Mouse (Mus musculus): Measurements from ENCODE around the gene Pigu. TPM values are rescaled to one million over a fixed set of nuclear protein-coding genes. Genes with fewer than 3 reads are reported as not detected.

Pigu gene
- polyA plus RNA-seq, 1 experiment from 2014 or later: 65.0 TPM

DNA sequence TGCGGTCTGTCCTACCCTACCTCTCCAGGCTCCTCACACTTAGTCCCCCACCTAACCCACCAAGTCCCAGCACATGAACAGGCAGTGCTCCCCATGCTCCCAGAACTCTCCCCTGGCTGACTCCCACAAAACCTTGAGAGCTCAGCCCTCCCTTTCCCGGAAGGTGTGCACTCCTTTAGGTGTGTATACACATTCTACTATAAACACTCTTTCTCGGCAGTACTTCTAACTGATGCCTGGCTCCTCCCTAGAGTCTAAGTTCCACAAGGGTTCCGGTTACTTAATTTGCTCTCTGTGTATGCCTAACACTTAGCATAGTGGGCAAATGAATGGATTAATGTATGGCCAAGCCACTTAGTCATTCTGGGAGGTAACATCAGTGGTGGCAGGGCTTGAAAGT lies 25.9 kb downstream of the Pigu start:
- H3K27ac ChIP-seq (ENCODE audit: low read length): no peak overlapping the region
- no peak for ATAC-seq (ENCODE audit: low FRiP score, low TSS enrichment)
- H3K9me3 ChIP-seq (ENCODE audit: low read length): no peaks in the 10 kb centered on the region
- H3K27me3 ChIP-seq (ENCODE audit: insufficient read depth, low read length): no peaks in the 10 kb centered on the region
- H3K4me3 ChIP-seq (ENCODE audit: low read length): no peak overlapping the region
- peaks cover 49% of the 10 kb centered on the region for H3K36me3 ChIP-seq (ENCODE audit: insufficient read depth, low read length)
- H3K4me2 ChIP-seq (replicated peaks; ENCODE audit: low read depth, low read length): no peak overlapping the region
- no peak overlapping the region for H3K9ac ChIP-seq (replicated peaks; ENCODE audit: low read length)
- H3K4me1 ChIP-seq (ENCODE audit: insufficient read depth, low read length): no peaks in the 10 kb centered on the region
- 80% methylated on average over 4 of the region's 4 CpGs for WGBS

DNA sequence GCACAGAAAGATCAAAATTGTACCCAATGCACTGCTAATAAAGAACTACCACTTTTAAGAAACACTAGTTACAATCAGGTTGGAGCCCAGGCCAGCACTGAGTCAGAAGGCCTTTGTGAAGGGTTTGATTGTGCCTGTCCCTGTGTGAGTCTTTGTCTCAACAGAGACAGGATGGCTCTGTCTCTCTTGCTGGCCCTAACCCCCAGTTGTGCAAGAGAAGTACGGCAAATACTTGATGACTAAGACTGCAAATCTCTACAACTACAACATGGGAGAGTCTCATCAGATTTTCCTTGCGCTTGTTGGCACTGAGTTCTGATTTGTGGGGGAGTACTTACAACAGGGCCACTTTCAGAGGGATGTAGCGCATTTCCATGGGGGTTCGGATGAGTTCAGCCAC lies 26.4 kb downstream of the Pigu start:
- Histone ChIP-seq H3K27me3 (ENCODE audit: insufficient read depth, low read length) (no peaks in the 10 kb centered on the region), H3K27ac (ENCODE audit: low read length) (no peak overlapping the region), H3K9me3 (ENCODE audit: low read length) (no peaks in the 10 kb centered on the region), H3K4me3 (ENCODE audit: low read length) (no peak overlapping the region), H3K4me1 (ENCODE audit: insufficient read depth, low read length) (no peaks in the 10 kb centered on the region), H3K4me2 (replicated peaks; ENCODE audit: low read depth, low read length) (no peak overlapping the region), H3K9ac (replicated peaks; ENCODE audit: low read length) (no peak overlapping the region), H3K36me3 (ENCODE audit: insufficient read depth, low read length) (peaks cover 49% of the 10 kb centered on the region)
- WGBS: 88% methylated on average over 4 of the region's 4 CpGs
- no peak for ATAC-seq (ENCODE audit: low FRiP score, low TSS enrichment)

DNA sequence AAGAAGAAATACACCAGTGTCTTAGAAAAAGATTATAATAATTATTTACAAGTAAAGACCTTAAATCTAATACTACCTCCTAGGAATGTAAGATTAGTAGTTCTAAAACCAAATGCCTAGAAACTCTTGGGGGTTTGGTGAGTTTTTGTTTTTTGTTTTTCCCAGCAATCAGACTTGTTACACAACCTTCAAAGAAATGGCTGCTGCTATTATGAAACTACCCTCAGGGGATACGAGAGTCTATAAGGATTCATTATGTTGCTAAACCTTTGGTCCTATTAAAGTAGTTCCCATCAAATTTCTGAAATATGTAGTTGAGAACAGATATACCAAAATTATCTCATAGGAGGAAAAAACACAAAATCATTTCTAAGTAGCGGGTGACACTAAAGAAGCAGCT lies 27.5 kb downstream of the Pigu start:
- Histone ChIP-seq H3K4me2 (replicated peaks; ENCODE audit: low read depth, low read length) (no peak overlapping the region), H3K27ac (ENCODE audit: low read length) (no peak overlapping the region), H3K27me3 (ENCODE audit: insufficient read depth, low read length) (no peaks in the 10 kb centered on the region), H3K4me1 (ENCODE audit: insufficient read depth, low read length) (no peaks in the 10 kb centered on the region), H3K4me3 (ENCODE audit: low read length) (no peak overlapping the region), H3K36me3 (ENCODE audit: insufficient read depth, low read length) (peaks cover 40% of the 10 kb centered on the region), H3K9me3 (ENCODE audit: low read length) (no peaks in the 10 kb centered on the region), H3K9ac (replicated peaks; ENCODE audit: low read length) (no peak overlapping the region)
- no peak for ATAC-seq (ENCODE audit: low FRiP score, low TSS enrichment)
- WGBS: 96% methylated on average over 2 of the region's 2 CpGs

DNA sequence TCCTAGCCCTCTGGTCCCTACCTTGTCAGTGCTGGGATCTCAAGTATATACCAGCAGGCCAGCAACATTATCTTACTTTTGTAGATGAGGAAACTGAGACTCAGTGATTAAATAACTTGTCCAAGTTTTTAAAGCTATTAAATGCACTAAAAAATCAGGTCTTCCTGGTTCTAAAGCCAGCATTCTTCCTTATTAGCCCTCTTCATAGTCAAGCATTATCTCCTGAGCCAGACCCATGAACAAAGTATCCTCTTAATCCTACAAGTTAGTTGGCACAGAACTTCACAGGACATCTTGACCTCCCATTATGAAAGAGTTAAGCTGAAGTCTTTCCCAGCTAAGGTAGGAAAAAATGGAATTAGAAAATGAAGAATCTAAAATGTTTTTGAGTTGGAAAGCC lies 28.3 kb downstream of the Pigu start:
- Histone ChIP-seq H3K27ac (ENCODE audit: low read length) (no peak overlapping the region), H3K9me3 (ENCODE audit: low read length) (no peaks in the 10 kb centered on the region), H3K27me3 (ENCODE audit: insufficient read depth, low read length) (no peaks in the 10 kb centered on the region), H3K4me3 (ENCODE audit: low read length) (no peak overlapping the region), H3K36me3 (ENCODE audit: insufficient read depth, low read length) (peaks cover 32% of the 10 kb centered on the region), H3K4me2 (replicated peaks; ENCODE audit: low read depth, low read length) (no peak overlapping the region), H3K4me1 (ENCODE audit: insufficient read depth, low read length) (no peaks in the 10 kb centered on the region), H3K9ac (replicated peaks; ENCODE audit: low read length) (no peak overlapping the region)
- ATAC-seq (ENCODE audit: low FRiP score, low TSS enrichment): no peak

DNA sequence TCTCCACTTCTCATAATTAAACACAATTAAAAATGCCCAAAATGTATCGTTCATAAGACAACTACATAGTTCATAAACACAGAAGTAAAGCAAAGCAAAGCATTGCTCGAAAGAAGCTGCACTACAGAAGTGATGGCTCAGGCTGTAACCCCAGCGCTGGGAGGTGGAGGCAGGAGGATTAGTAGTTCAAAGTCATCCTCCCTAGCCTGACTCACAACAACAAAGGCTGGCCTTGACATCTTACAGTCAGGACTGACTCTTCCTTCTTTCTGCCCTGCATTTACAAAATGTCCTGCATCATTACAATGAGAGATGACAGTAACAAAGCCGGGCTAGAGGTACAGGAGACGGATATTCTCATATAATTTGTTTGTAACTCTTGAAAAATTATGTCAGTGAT lies 29.3 kb downstream of the Pigu start:
- no peak for ATAC-seq (ENCODE audit: low FRiP score, low TSS enrichment)
- H3K4me3 ChIP-seq (ENCODE audit: low read length): no peak overlapping the region
- H3K4me1 ChIP-seq (ENCODE audit: insufficient read depth, low read length): no peaks in the 10 kb centered on the region
- no peaks in the 10 kb centered on the region for H3K9me3 ChIP-seq (ENCODE audit: low read length)
- no peak overlapping the region for H3K4me2 ChIP-seq (replicated peaks; ENCODE audit: low read depth, low read length)
- H3K27ac ChIP-seq (ENCODE audit: low read length): no peak overlapping the region
- H3K36me3 ChIP-seq (ENCODE audit: insufficient read depth, low read length): peaks cover 26% of the 10 kb centered on the region
- WGBS: 89% methylated on average over 5 of the region's 5 CpGs
- H3K9ac ChIP-seq (replicated peaks; ENCODE audit: low read length): no peak overlapping the region
- no peaks in the 10 kb centered on the region for H3K27me3 ChIP-seq (ENCODE audit: insufficient read depth, low read length)

DNA sequence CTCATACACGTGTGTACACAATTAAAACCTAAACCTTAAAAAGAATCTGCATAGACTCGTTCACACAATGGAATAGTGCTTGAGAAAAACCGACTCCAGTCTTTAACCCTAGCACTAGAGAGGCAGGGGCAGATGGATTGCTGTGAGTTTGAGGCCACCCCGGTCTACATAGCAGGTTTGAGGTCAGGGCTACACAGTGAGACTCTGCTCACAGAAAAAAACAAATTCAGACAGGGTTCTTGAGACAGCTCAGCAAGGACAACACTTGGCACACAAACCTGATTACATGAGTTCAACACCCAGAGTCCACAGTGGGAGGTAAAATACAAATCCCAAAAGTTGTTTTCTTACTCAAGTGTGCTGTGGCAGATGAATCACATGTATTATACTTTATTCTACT lies 31.2 kb downstream of the Pigu start:
- WGBS: 92% methylated on average over 4 of the region's 4 CpGs
- no peaks in the 10 kb centered on the region for H3K27me3 ChIP-seq (ENCODE audit: insufficient read depth, low read length)
- peaks cover 29% of the 10 kb centered on the region for H3K36me3 ChIP-seq (ENCODE audit: insufficient read depth, low read length)
- H3K4me2 ChIP-seq (replicated peaks; ENCODE audit: low read depth, low read length): no peak overlapping the region
- no peak for ATAC-seq (ENCODE audit: low FRiP score, low TSS enrichment)
- no peak overlapping the region for H3K9ac ChIP-seq (replicated peaks; ENCODE audit: low read length)
- H3K4me1 ChIP-seq (ENCODE audit: insufficient read depth, low read length): no peaks in the 10 kb centered on the region
- H3K27ac ChIP-seq (ENCODE audit: low read length): no peak overlapping the region
- H3K9me3 ChIP-seq (ENCODE audit: low read length): no peaks in the 10 kb centered on the region
- H3K4me3 ChIP-seq (ENCODE audit: low read length): no peak overlapping the region

DNA sequence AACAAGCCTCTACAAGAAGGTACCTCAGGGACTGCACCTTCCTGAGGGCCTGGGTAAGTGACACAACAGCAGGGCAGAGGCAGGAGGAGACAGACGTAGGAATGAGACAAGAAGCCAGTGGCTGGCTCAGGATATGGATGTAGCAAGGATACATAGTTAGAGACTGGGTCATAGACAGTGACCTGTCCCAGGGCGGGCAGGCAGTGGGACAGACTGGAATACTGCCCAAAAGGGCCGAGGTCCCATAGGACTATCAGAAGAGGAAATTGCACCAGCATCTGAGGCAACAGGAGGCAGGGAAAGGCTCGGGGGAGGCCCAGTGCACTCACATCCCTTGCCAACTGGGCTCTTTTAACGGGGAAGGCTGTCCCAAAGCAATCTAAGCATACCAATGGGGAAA lies 36.6 kb downstream of the Pigu start:
- peaks cover 8% of the 10 kb centered on the region for H3K36me3 ChIP-seq (ENCODE audit: insufficient read depth, low read length)
- no peaks in the 10 kb centered on the region for H3K9me3 ChIP-seq (ENCODE audit: low read length)
- H3K27me3 ChIP-seq (ENCODE audit: insufficient read depth, low read length): no peaks in the 10 kb centered on the region
- no peak overlapping the region for H3K4me3 ChIP-seq (ENCODE audit: low read length)
- 68% methylated on average over 5 of the region's 5 CpGs for WGBS
- no peak overlapping the region for H3K27ac ChIP-seq (ENCODE audit: low read length)
- no peaks in the 10 kb centered on the region for H3K4me1 ChIP-seq (ENCODE audit: insufficient read depth, low read length)
- no peak overlapping the region for H3K9ac ChIP-seq (replicated peaks; ENCODE audit: low read length)
- no peak for ATAC-seq (ENCODE audit: low FRiP score, low TSS enrichment)
- no peak overlapping the region for H3K4me2 ChIP-seq (replicated peaks; ENCODE audit: low read depth, low read length)

DNA sequence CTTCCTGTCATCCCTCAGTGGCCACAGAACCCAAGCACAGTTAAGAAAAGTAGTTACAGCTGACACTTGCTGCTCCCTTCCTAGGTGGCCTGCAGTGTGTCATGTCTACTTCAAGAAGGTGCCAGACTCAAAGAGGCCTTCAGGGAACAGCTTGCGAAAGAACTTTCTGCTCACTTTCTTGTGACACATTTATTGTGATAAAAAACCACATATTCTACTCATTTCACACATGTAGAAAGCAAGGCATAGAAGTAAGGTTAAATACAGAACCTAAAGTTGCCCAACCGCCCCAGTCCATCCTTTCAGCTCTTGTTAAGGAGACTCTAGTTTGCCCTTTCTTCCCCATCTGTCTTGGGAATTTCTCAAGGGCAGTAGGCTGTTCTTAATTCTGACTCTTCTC lies 38.6 kb downstream of the Pigu start:
- 93% methylated on average over 2 of the region's 2 CpGs for WGBS

DNA sequence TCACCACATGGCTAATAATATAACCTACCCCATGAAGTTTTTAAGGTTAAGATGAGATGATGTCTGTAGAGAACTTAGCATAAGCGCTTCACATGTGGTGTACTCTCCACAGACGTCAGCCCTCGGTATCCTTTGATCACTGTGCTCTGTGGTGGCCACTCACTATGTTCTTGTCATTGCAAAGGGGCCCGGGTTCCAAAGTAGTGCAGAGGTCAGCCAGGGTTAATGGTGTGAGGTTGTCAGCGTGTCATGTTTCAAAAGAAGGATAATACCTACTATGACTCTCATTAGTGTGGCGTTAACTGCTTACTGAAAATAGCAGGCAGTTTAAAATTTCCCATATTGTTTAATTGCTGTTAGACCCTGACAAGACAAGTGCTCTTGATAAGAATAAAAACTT lies 43.6 kb downstream of the Pigu start:
- ATAC-seq (ENCODE audit: low FRiP score, low TSS enrichment): no peak
- no peaks in the 10 kb centered on the region for H3K9me3 ChIP-seq (ENCODE audit: low read length)
- H3K4me1 ChIP-seq (ENCODE audit: insufficient read depth, low read length): no peaks in the 10 kb centered on the region; the same call in 1 of the 2 replicates
- no peak overlapping the region for H3K4me2 ChIP-seq (replicated peaks; ENCODE audit: low read depth, low read length)
- peaks cover 11% of the 10 kb centered on the region for H3K36me3 ChIP-seq (ENCODE audit: insufficient read depth, low read length)
- H3K27ac ChIP-seq (ENCODE audit: low read length): no peak overlapping the region
- no peak overlapping the region for H3K4me3 ChIP-seq (ENCODE audit: low read length)
- WGBS: 18% methylated on average over 6 of the region's 6 CpGs
- H3K27me3 ChIP-seq (ENCODE audit: insufficient read depth, low read length): no peaks in the 10 kb centered on the region
- no peak overlapping the region for H3K9ac ChIP-seq (replicated peaks; ENCODE audit: low read length)

More for the DNA sequence above, 38.6 kb downstream of the Pigu start:
- Histone ChIP-seq H3K4me3 (ENCODE audit: low read length) (no peak overlapping the region), H3K9ac (replicated peaks; ENCODE audit: low read length) (no peak overlapping the region), H3K27me3 (ENCODE audit: insufficient read depth, low read length) (no peaks in the 10 kb centered on the region), H3K9me3 (ENCODE audit: low read length) (no peaks in the 10 kb centered on the region), H3K4me1 (ENCODE audit: insufficient read depth, low read length) (no peaks in the 10 kb centered on the region; the same call in 1 of the 2 replicates), H3K27ac (ENCODE audit: low read length) (no peak overlapping the region), H3K36me3 (ENCODE audit: insufficient read depth, low read length) (peaks cover 8% of the 10 kb centered on the region), H3K4me2 (replicated peaks; ENCODE audit: low read depth, low read length) (no peak overlapping the region)
- ATAC-seq (ENCODE audit: low FRiP score, low TSS enrichment): no peak

DNA sequence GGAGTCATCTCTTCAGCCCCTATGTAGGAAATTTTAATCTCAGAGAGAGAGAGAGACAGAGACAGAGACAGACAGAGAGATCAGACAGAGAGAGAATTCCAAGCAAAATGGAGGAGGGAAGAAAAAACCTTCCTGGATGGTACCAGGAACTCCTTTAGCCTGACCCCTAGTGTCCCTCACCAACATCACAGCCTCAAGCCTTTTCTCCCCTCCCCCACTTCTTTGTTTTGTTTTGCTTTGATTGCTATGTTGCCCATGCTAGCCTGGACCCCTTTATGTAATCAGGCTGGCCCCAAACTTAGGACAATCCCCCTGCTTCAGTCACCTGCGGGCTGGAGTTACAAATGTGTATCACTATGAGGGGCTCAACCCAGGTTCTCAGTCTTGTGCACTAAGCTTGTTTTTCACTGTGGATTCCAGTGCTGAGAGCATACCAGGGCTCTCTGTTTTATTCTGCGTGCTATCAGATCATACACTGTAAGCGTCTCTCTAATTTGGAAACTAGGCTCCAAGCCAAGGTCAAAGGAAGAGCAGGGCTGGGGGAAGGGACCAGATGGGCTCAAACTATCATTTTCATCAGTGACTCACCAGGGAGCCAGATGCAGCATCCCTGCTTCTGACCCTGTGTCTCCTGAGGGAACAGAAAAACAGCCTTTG lies 48.2 kb downstream of the Pigu start:
- Histone ChIP-seq H3K9me3 (ENCODE audit: low read length) (no peaks in the 10 kb centered on the region), H3K9ac (replicated peaks; ENCODE audit: low read length) (no peak overlapping the region), H3K4me1 (ENCODE audit: insufficient read depth, low read length) (no peaks in the 10 kb centered on the region), H3K4me3 (ENCODE audit: low read length) (no peak overlapping the region), H3K27ac (ENCODE audit: low read length) (0 out of 2 replicates have a peak overlapping the region, but pooled peaks have one; percentile 10), H3K4me2 (replicated peaks; ENCODE audit: low read depth, low read length) (no peak overlapping the region), H3K36me3 (ENCODE audit: insufficient read depth, low read length) (peaks cover 13% of the 10 kb centered on the region; the same call in 1 of the 2 replicates), H3K27me3 (ENCODE audit: insufficient read depth, low read length) (no peaks in the 10 kb centered on the region)
- peak; percentile 49; the same call in 1 of the 2 replicates for ATAC-seq (ENCODE audit: low FRiP score, low TSS enrichment)
- WGBS: 43% methylated on average over 3 of the region's 3 CpGs
